Mouse (Mus musculus) heart, adult 9 months (tissue): ENCODE measurements at regions not wholly inside any gene's neighbourhood (a gene's known extent, or its start where the extent isn't known, plus 50 kb on each side); places are given as distances from the start of the nearest gene placed in this dataset.

Source experiments
- DNase-seq, 2 experiments: peaks; one replicate each; pipeline ENCODE4 v3.0.0; 2022; ENCODE audit warnings: low spot score in 2 of 2

GRCm38 (mm10) chr19:55985518-55985917 is 243.9 kb downstream of the Tcf7l2 start:
- DNase-seq: peak; percentile 63 to 65

DNA sequence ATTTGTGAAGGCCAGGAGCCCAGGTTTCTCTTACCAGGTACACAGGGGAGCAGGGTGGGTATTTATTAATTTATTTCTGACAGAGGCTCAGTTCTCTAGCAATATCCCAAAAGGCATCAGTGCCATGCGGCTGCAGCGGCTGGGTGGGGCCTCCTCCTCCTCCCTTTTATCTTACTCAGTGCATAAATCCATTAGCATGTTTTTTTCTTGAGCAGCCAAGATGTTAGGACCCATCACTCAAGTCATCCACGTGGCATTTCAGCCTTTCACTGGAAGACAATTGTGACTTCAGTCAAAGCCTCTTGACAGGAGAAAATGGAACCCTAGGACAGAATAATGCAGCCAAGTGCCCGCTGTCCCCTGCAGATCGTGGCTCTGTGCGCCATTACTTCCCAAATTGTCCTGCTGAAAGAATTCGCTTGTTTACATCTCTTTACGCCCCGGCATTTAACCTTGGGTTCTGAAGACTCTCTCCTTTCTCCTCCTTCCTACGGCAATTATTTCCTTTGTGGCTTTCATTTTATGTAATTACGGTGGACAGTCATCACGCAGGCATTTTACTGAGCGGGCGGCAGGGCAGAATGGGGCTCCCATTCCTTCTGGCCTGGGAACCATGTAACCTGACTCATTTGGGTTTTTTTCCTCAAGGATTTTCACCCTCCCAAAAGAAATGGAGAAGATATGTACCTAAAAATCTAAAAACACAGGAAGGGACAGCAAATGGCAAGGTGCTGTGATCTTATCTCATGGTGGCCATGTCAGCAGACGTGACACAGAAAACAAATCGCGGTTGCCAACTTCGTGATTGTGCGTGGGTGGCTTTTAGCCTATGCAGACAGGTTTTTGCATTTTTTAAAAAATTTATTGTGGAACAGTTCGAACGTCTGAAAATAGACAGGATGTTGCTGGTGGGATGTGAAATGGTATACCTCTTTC is 250.4 kb downstream of the Tcf7l2 start:
- no peak for DNase-seq

GRCm38 (mm10) chr19:55992727-55993066 is 251.1 kb downstream of the Tcf7l2 start:
- no peak for DNase-seq

DNA sequence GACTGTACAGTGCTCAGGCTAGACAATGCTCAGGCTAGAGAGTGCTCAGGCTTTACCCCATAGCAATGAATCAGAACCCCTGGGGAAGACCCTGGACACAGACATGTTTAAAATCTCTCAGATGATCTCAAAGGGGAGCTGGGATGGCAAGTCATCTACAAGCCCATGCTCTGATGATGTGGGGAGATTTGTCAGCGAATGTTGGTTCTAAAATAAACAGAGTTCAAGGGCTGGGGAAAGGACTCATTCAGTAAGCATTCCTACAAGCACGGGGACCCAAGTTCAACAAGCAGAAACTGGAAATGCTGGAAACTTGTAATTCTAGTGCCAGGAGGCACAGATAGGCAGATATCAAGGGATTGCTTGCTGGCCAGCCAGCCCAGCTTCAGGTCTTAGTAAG is 254.1 kb downstream of the Tcf7l2 start:
- DNase-seq: no peak

DNA sequence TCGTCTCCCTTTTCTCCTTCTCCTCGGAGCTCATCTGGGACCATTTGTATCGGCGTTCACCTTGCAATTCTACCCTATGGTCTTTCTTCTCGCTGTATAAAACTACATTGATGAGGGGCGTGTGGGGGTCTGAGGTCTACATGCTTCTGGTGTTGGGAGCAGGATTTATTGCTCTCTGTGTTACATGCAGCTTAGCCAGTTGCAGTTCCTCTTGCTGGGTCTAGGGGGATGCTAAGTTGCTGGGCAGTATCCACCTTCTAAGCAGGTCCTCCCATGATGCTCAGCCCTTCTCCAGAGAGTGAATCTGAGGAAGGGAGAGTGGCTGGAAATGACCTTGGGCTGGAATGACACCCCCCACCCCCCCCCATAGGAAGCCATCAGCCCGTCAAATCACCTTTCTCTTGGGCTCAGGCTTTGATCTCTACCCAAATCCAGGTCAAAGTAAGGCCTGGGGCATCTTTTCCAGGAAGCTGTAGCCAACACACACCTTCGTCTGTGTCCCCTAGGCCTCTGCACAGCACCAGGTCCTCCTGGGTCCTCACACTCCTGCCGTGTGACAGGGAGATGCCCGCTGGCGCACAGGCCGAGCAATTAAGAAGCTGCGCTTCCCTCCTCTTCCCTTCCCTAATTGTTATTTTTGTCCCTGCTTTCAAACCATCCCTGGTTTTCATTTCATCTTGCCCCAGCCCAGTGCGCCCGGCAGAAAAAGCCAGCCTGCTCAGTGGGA is 257.0 kb downstream of the Tcf7l2 start:
- no peak for DNase-seq

DNA sequence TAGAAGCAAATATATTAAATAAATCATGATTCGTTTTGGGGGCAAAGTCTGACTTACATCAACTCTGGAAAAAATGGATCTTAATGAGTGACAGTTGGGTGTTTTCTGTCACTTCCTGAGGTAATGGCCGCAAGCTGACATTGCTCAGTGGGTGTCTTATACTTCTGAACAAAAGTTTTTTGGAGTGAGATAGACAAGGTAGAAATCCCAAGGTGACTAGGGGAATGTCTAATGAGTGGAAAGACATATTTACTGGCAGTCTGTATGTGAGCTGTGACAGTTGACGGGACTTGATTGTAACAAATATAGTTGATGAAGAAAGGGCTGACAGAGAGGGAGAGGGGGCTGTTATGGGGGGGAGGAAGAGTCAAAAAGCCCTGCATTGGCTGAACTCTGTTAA is 257.8 kb downstream of the Tcf7l2 start:
- no peak for DNase-seq

- DNase-seq: no peak
These were observed 259.8 kb downstream of the Tcf7l2 start for GRCm38 (mm10) chr19:56001428-56001827.

DNA sequence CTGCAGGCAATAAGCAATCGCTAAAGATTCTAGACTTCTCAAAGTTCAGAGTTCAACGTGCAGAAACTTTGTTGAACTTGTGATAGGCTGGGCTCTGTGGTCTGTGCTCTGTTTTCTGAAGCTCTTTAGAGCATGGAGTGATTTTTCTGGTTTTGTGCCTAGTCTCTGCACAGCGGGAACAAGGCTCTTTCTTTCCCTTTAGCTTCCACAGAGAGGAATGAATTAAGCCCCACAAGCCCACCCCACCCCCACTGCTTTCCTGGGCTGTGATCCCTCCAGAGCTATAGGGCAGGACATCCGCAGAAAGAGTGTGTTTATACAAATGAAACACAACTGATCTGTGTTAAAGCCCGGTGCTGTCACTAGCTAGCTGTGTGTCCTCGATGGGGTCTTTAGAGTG is 264.3 kb downstream of the Tcf7l2 start:
- DNase-seq: no peak

DNA sequence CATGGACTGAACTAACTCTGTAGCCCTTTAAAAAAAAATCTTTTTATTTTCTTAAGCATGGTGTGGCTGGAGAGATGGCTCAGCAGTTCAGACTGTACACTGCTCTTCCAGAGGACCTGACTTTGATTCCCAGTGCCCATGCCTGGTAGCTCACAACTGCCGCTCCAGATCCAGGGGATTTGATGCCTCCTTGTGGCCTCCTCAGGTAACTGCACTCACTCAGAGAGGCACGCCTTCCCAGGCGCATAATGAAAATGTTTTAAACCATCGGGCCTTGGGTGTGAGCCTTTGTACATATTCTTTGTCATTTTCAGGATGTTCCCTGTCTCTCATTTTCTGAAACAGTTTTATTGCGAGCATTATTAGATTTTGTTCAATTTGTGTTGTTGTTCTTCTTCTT is 265.8 kb downstream of the Tcf7l2 start:
- DNase-seq: no peak

- no peak for DNase-seq
These were observed 269.1 kb downstream of the Tcf7l2 start for GRCm38 (mm10) chr19:56010766-56011165.

DNA sequence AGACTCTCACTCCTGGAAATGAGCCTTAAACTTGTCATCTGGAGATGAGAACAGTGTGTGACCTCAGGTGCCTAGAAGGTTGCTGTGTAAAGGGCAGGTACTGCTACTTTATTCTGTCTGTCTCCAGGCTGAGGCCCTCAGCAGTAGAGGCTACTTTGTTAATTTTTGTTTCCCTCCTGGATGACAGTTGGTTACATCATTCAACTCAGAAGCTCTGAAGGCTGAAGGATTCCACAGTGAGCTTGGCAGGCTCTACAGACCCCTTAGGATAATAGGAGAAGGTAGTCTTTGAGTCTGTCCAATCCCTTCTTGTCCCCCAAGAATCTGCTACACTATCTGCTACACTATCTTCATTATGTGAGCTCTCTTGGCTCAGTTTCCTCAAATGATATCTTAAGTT is 269.7 kb downstream of the Tcf7l2 start:
- DNase-seq: no peak

GRCm38 (mm10) chr19:56016548-56017346 is 270.2 kb upstream of the Habp2 start:
- no peak for DNase-seq

GRCm38 (mm10) chr19:56017524-56017923 is 269.4 kb upstream of the Habp2 start:
- DNase-seq: no peak

GRCm38 (mm10) chr19:56019143-56019542 is 267.8 kb upstream of the Habp2 start:
- no peak for DNase-seq

GRCm38 (mm10) chr19:56022348-56022747 is 264.6 kb upstream of the Habp2 start:
- no peak for DNase-seq

GRCm38 (mm10) chr19:56024599-56024998 is 262.3 kb upstream of the Habp2 start:
- no peak for DNase-seq

- no peak for DNase-seq
These were observed 257.3 kb upstream of the Habp2 start for GRCm38 (mm10) chr19:56029428-56030281.

DNA sequence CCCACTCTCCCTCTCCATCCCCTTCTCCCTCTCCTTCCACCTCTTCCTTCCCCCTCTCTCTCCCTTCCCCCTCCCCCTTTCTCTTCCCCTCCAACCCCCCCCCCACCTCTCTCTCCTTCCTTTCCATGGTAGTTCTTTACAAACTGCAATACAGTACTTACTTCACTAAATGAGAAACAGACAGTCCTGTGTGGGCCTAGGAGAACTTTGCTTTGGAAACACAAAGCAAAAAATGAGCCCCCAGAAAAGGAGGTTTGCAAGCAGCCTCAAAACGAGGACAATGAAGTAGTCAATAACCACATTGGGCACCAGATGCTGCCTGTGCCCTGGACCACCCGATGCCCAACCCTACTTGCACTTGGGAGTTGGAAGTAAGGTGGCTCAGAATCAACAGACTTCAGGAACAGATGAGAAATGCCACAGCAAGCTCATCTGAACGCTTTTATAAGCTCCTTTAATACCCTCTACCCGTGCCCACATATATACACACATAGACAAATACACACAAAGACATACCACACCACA is 256.5 kb upstream of the Habp2 start:
- no peak for DNase-seq

DNA sequence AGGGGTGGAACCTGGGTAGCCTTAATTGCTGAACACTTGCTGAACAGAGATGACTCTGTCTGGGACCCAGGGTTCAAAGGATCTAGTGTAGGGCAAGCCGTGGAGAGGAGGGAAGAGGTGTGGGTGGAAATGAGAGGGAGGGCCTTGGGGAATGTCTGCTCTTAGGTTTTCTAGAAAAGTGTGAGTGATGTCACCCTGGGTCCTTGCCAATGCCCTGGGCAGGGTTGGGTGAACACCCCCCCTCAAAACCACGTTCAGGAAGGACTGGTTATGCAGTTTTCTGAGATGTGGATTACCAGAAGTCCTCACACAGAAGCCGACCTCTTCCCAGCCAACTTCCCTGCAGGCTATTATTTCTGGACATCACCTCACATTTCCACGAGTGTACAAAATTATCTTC is 252.4 kb upstream of the Habp2 start:
- DNase-seq: no peak

- DNase-seq: no peak
These were observed 249.4 kb upstream of the Habp2 start for GRCm38 (mm10) chr19:56037584-56037983.
